Mouse (Mus musculus) cerebellum, adult 2 months (tissue): ENCODE data around the gene Gabarapl1. TPM values are rescaled to one million over a fixed set of nuclear protein-coding genes. Genes with fewer than 3 reads are reported as not detected.

Experiments
- DNase-seq, 2 experiments: peaks; one replicate each; pipeline ENCODE4 v3.0.0; 2021
- H3K27ac ChIP-seq: fragments of 200-500 bp; 2 replicates; pipeline ENCODE4 v1.5.1; 2012; ENCODE audit warnings: low read length, control low read depth, inconsistent platforms; ENCODE audit not compliant: insufficient read depth
- H3K27me3 ChIP-seq: fragments of 200-500 bp; 2 replicates; pipeline ENCODE4 v1.6.1; 2012; ENCODE audit warnings: inconsistent platforms, mild to moderate bottlenecking, low read length, moderate library complexity; ENCODE audit not compliant: control insufficient read depth, insufficient read depth
- H3K4me1 ChIP-seq: fragments of 200-500 bp; 2 replicates; pipeline ENCODE4 v1.6.1; 2011; ENCODE audit warnings: low read length; ENCODE audit not compliant: control insufficient read depth, insufficient read depth
- H3K4me3 ChIP-seq: fragments of 200-500 bp; replicated peaks from 2 replicates; pipeline ENCODE3; 2011; ENCODE audit warnings: mild to moderate bottlenecking, low read depth, low read length, control low read depth; ENCODE audit not compliant: insufficient read depth
- CTCF ChIP-seq: fragments of 200-500 bp; IDR thresholded peaks from 2 replicates; pipeline ENCODE4 v1.5.1; 2011; ENCODE audit warnings: low read depth, mild to moderate bottlenecking, control low read depth, low read length, moderate library complexity, borderline replicate concordance; ENCODE audit not compliant: insufficient read depth
- POLR2A ChIP-seq: fragments of 200-500 bp; IDR thresholded peaks from 2 replicates; pipeline ENCODE4 v1.6.1; 2011; ENCODE audit warnings: low read length, control low read depth, borderline replicate concordance; ENCODE audit not compliant: insufficient read depth
- WGBS: fragments of 180-500 bp; shearing (Covaris S2); methylation state at CpG from one replicate; pipeline ENCODE4 v1.1.7; 2018; 5-methylcytosine and 5-hydroxymethylcytosine counted together
- polyA plus RNA-seq: library from polyadenylated mRNA; depleted of rRNA; stranded (reverse); fragments of >200 nt; gene quantifications from 2 replicates; pipeline ENCODE4 v1.2.3, GENCODE M21; 2012; rRNA removed

Gene Gabarapl1
- polyA plus RNA-seq, 1 experiment: 434 TPM

GRCm38 (mm10) chr6:129565257-129565656 lies 32.3 kb downstream of the Gabarapl1 start:
- no peak overlapping the region for H3K27ac ChIP-seq
- DNase-seq: no peak
- WGBS: 80% methylated on average over 2 of the region's 2 CpGs
- TF ChIP-seq CTCF (no peak), POLR2A (no peak)
- H3K4me3 ChIP-seq: no peak overlapping the region
- H3K27me3 ChIP-seq: no peaks in the 10 kb centered on the region
- H3K4me1 ChIP-seq: no peaks in the 10 kb centered on the region

- Histone ChIP-seq H3K27me3 (no peaks in the 10 kb centered on the region), H3K27ac (no peak overlapping the region), H3K4me3 (no peak overlapping the region), H3K4me1 (no peaks in the 10 kb centered on the region)
- WGBS: 28% methylated on average over 2 of the region's 2 CpGs
- DNase-seq: no peak
- no peak for TF ChIP-seq POLR2A
- no peak for TF ChIP-seq CTCF
Observed at GRCm38 (mm10) chr6:129575315-129575714, 42.4 kb downstream of the Gabarapl1 start.

GRCm38 (mm10) chr6:129577605-129578004 lies 44.6 kb downstream of the Gabarapl1 start, which contains the start of gene Klre1:
TSS of gene Klre1 (plus strand) at chr6:129577905.
- Histone ChIP-seq H3K4me3 (no peak within 1 kb of the TSS), H3K27me3 (no peaks in the 10 kb centered on the region), H3K27ac (no peak within 1 kb of the TSS), H3K4me1 (no peaks in the 10 kb centered on the region)
- DNase-seq: no peak
- TF ChIP-seq POLR2A (no peak), CTCF (no peak)
- WGBS: 93% methylated on average over 8 of the region's 8 CpGs

- DNase-seq: no peak
- Histone ChIP-seq H3K4me3 (no peak overlapping the region), H3K27me3 (no peaks in the 10 kb centered on the region), H3K27ac (no peak overlapping the region), H3K4me1 (no peaks in the 10 kb centered on the region)
- 53% methylated on average over 4 of the region's 4 CpGs for WGBS
- TF ChIP-seq CTCF: no peak
- TF ChIP-seq POLR2A: no peak
Observed at GRCm38 (mm10) chr6:129581274-129581673, 48.3 kb downstream of the Gabarapl1 start.

GRCm38 (mm10) chr6:129581896-129582295 lies 48.9 kb downstream of the Gabarapl1 start:
- no peak for DNase-seq
- TF ChIP-seq CTCF (no peak), POLR2A (no peak)
- no peak overlapping the region for H3K27ac ChIP-seq
- no peaks in the 10 kb centered on the region for H3K27me3 ChIP-seq
- H3K4me3 ChIP-seq: no peak overlapping the region
- no peaks in the 10 kb centered on the region for H3K4me1 ChIP-seq
- 84% methylated on average over 4 of the region's 4 CpGs for WGBS

- Histone ChIP-seq H3K27ac (no peak overlapping the region), H3K27me3 (no peaks in the 10 kb centered on the region), H3K4me1 (no peaks in the 10 kb centered on the region), H3K4me3 (no peak overlapping the region)
- 60% methylated on average over 3 of the region's 3 CpGs for WGBS
- no peak for TF ChIP-seq POLR2A
- TF ChIP-seq CTCF: no peak
- DNase-seq: no peak
Observed at GRCm38 (mm10) chr6:129583014-129583413, 50.1 kb downstream of the Gabarapl1 start.

GRCm38 (mm10) chr6:129591508-129591907 lies 58.5 kb downstream of the Gabarapl1 start, which contains the start of gene Klrd1:
TSS of gene Klrd1 (plus strand) at chr6:129591782.
- Histone ChIP-seq H3K27me3 (no peaks in the 10 kb centered on the region), H3K4me3 (no peak within 1 kb of the TSS), H3K27ac (no peak within 1 kb of the TSS), H3K4me1 (no peaks in the 10 kb centered on the region)
- no peak for TF ChIP-seq CTCF
- TF ChIP-seq POLR2A: no peak
- 79% methylated on average over 3 of the region's 3 CpGs for WGBS
- no peak for DNase-seq

Other genes with a start within 250 kb of the Gabarapl1 start
- not detected in 2 replicates for gene 4922502D21Rik, start 201.4 kb upstream of the Gabarapl1 start, polyA plus RNA-seq
- gene Clec12a, start 190.5 kb upstream of the Gabarapl1 start, polyA plus RNA-seq: 0.13 and 0.14 TPM in 2 replicates
- gene Clec12b, start 147.3 kb upstream of the Gabarapl1 start, polyA plus RNA-seq: 0.17 and 0.33 TPM in 2 replicates
- gene Clec1b, start 135.9 kb upstream of the Gabarapl1 start, polyA plus RNA-seq: 0.16 and 0.17 TPM in 2 replicates
- 0.06 TPM in 1 of 2 replicates, not detected in the other for gene Clec9a, start 124.3 kb upstream of the Gabarapl1 start, polyA plus RNA-seq
- 0.44 and 0.49 TPM in 2 replicates for gene Clec1a, start 81.2 kb upstream of the Gabarapl1 start, polyA plus RNA-seq
- not detected in 2 replicates for gene Olr1, start 26.0 kb upstream of the Gabarapl1 start, polyA plus RNA-seq
- not detected in 2 replicates for gene Tmem52b, start 20.6 kb upstream of the Gabarapl1 start, polyA plus RNA-seq
- gene Klre1, start 44.7 kb downstream of the Gabarapl1 start, polyA plus RNA-seq: 0.06 TPM in 1 of 2 replicates, not detected in the other
- gene Klrd1, start 58.6 kb downstream of the Gabarapl1 start, polyA plus RNA-seq: 0.13 TPM in 1 of 2 replicates, not detected in the other
- 0.13 TPM in 1 of 2 replicates, not detected in the other for gene Klrk1, start 90.7 kb downstream of the Gabarapl1 start, polyA plus RNA-seq
- not detected in 2 replicates for gene Klrc3, start 110.2 kb downstream of the Gabarapl1 start, polyA plus RNA-seq
- not detected in 2 replicates for gene Klrc2, start 127.5 kb downstream of the Gabarapl1 start, polyA plus RNA-seq
- gene Klrc1, start 145.8 kb downstream of the Gabarapl1 start, polyA plus RNA-seq: not detected in 2 replicates
- not detected in 2 replicates for gene Klri1, start 184.0 kb downstream of the Gabarapl1 start, polyA plus RNA-seq
- gene Klri2, start 207.3 kb downstream of the Gabarapl1 start, polyA plus RNA-seq: not detected in 2 replicates